In genomic region chr3:46448266-46448532, GRCm38 (mm10) we compare ENCODE assay signal across 9 mouse cellular contexts. TPM values are rescaled to one million over a fixed set of nuclear protein-coding genes. Genes with fewer than 3 reads are reported as not detected.
A peak's percentile ranks its signal among the peaks of the same experiment; 100 is the strongest.
DNase-seq lines count a peak whose midpoint lies in the region; ATAC-seq and TF ChIP-seq lines count a peak whose summit lies in the region.
"Had no signal": no experiment of that assay in that cellular context is flagged by ENCODE, and none has a peak within 500 bp of the region (broad histone marks: within the 10 kb centered on the region; RNA-seq: fewer than 3 reads in every experiment).

No protein-coding gene starts in this region.

- peak overlapping the region; percentile 68 for H3K4me2 ChIP-seq in heart, embryonic 11.5 days
- H3K4me2 ChIP-seq in liver, embryonic 14.5 days (ENCODE audit: low read depth), result peak overlapping the region; percentile 58

- H3K27me3 ChIP-seq in heart, embryonic 11.5 days (ENCODE audit: control insufficient read depth, insufficient read depth, low read length), result no peaks in the 10 kb centered on the region
- no peaks in the 10 kb centered on the region for H3K27me3 ChIP-seq in ES-Bruce4 (ENCODE audit: control insufficient read depth, insufficient read depth, low read length, poor library complexity, severe bottlenecking)
- no peaks in the 10 kb centered on the region for H3K27me3 ChIP-seq in liver, embryonic 14.5 days (ENCODE audit: control insufficient read depth, insufficient read depth, low read length)

- no peak for DNase-seq in heart, adult 9 months (ENCODE audit: low spot score in 2 of 2)
- DNase-seq in forelimb bud, embryonic 11.5 days (ENCODE audit: low read depth, low spot score), result peak; percentile 39
- no peak for DNase-seq in liver, embryonic 14.5 days (ENCODE audit: low read depth in 3 of 3, low spot score in 3 of 3)
- DNase-seq in cerebellum, adult 18-20 months, result no peak
- DNase-seq in retina, postnatal 1 day, result no peak
- no peak for DNase-seq in thymus, postnatal 14 days
- DNase-seq: adrenal gland, adult 8-10 months had no signal

- H3K36me3 ChIP-seq in heart, embryonic 11.5 days (ENCODE audit: control insufficient read depth, insufficient read depth, low read length), result no peaks in the 10 kb centered on the region
- no peaks in the 10 kb centered on the region for H3K36me3 ChIP-seq in ES-Bruce4 (ENCODE audit: control insufficient read depth, insufficient read depth, low read length, poor library complexity, severe bottlenecking)
- H3K36me3 ChIP-seq in liver, embryonic 14.5 days (replicated peaks; ENCODE audit: control insufficient read depth, insufficient read depth, low read depth), result no peaks in the 10 kb centered on the region

- H3K4me3 ChIP-seq in heart, embryonic 11.5 days (ENCODE audit: low read depth, low read length), result peak overlapping the region; percentile 66
- no peak overlapping the region for H3K4me3 ChIP-seq in ES-Bruce4 (ENCODE audit: low read depth, low read length)
- peak overlapping the region; percentile 35 to 51; a peak in 3 of 4 replicates for H3K4me3 ChIP-seq in liver, embryonic 14.5 days (ENCODE audit: insufficient read depth in 1 of 2, low read depth in 2 of 2, low read length in 2 of 2)

- no peak for TF ChIP-seq POLR2A in ES-Bruce4 (IDR thresholded peaks at IDR 0.05; ENCODE audit: insufficient read depth, low read length)

- no peaks in the 10 kb centered on the region for H3K4me1 ChIP-seq in heart, embryonic 11.5 days (ENCODE audit: control insufficient read depth, insufficient read depth, low read length)
- no peaks in the 10 kb centered on the region for H3K4me1 ChIP-seq in ES-Bruce4 (ENCODE audit: control insufficient read depth, insufficient read depth, low read length)
- H3K4me1 ChIP-seq in liver, embryonic 14.5 days (replicated peaks; ENCODE audit: control insufficient read depth in 2 of 2, insufficient read depth in 2 of 2, low read length in 1 of 2), result no peaks in the 10 kb centered on the region

- no peak for ATAC-seq in heart, embryonic 11.5 days (replicated peaks; ENCODE audit: insufficient number of reproducible peaks, low FRiP score, low TSS enrichment)
- no peak for ATAC-seq in liver, embryonic 14.5 days (ENCODE audit: insufficient read depth)

- no peak overlapping the region for H3K27ac ChIP-seq in heart, embryonic 11.5 days (ENCODE audit: low read depth, low read length)
- H3K27ac ChIP-seq in ES-Bruce4 (ENCODE audit: insufficient read depth, low read length), result no peak overlapping the region
- no peak overlapping the region for H3K27ac ChIP-seq in liver, embryonic 14.5 days

- no peak for TF ChIP-seq EP300 in ES-Bruce4 (IDR thresholded peaks at IDR 0.05; ENCODE audit: insufficient read depth, low read depth, low read length)
- TF ChIP-seq EP300 in liver, embryonic 14.5 days (IDR thresholded peaks at IDR 0.05; ENCODE audit: low read depth), result no peak

- TF ChIP-seq CTCF in ES-Bruce4 (IDR thresholded peaks at IDR 0.05; ENCODE audit: low read depth, low read length), result no peak
- TF ChIP-seq CTCF in liver, embryonic 14.5 days (IDR thresholded peaks at IDR 0.05; ENCODE audit: low read depth), result no peak

- H3K9ac ChIP-seq in heart, embryonic 11.5 days (ENCODE audit: low read depth, low read length), result peak overlapping the region; percentile 78
- peak overlapping the region; percentile 35; the same call in 1 of the 2 replicates for H3K9ac ChIP-seq in ES-Bruce4 (ENCODE audit: low read depth, poor library complexity, severe bottlenecking)
- no peak overlapping the region for H3K9ac ChIP-seq in liver, embryonic 14.5 days (replicated peaks)

- no peaks in the 10 kb centered on the region for H3K9me3 ChIP-seq in heart, embryonic 11.5 days (replicated peaks; ENCODE audit: control insufficient read depth, low read length)
- no peaks in the 10 kb centered on the region for H3K9me3 ChIP-seq in ES-Bruce4 (replicated peaks; ENCODE audit: control insufficient read depth, insufficient read depth, low read length, poor library complexity, severe bottlenecking)
- H3K9me3 ChIP-seq in liver, embryonic 14.5 days (ENCODE audit: control insufficient read depth, low read length), result no peaks in the 10 kb centered on the region

- 13% methylated on average over 5 of the region's 5 CpGs for WGBS in heart, embryonic 11.5 days (ENCODE audit: insufficient replicate concordance)
- WGBS in liver, embryonic 14.5 days (ENCODE audit: insufficient replicate concordance), result 11% methylated on average over 5 of the region's 5 CpGs

RNA-seq across cellular contexts. Expression of gene Pabpc4l, which starts 0.2 kb away (rescaled TPM):
- 9.8 and 12.5 TPM in 2 replicates for polyA plus RNA-seq in heart, embryonic 11.5 days (2014; fragmentation: Nextera tagmentation; extraction: Ambion mirVana)
- 3.9 and 5.7 TPM in 2 replicates for polyA plus RNA-seq in ES-Bruce4 (2011; ENCODE audit: insufficient read depth, insufficient read length, low read depth, missing spikeins)
- polyA plus RNA-seq in liver, embryonic 14.5 days (2012; rRNA removed), result 0.18 TPM in 2 replicates
- polyA plus RNA-seq in liver, embryonic 14.5 days (2014; fragmentation: Nextera tagmentation; extraction: Ambion mirVana), result 0.57 and 0.96 TPM in 2 replicates
